Mouse (Mus musculus): ENCODE data around the gene Rapgef4. TPM values are rescaled to one million over a fixed set of nuclear protein-coding genes. Genes with fewer than 3 reads are reported as not detected.

Gene Rapgef4
- polyA plus RNA-seq, 1 experiment: 0.08 TPM

GRCm38 (mm10) chr2:72252510-72253505 lies 271.8 kb downstream of the Rapgef4 start:
- Histone ChIP-seq H3K36me3 (ENCODE audit: control insufficient read depth, insufficient read depth) (no peaks in the 10 kb centered on the region), H3K27me3 (ENCODE audit: control insufficient read depth, insufficient read depth, insufficient read length) (no peaks in the 10 kb centered on the region), H3K79me3 (ENCODE audit: low read depth) (no peaks in the 10 kb centered on the region), H3ac (ENCODE audit: control insufficient read depth, insufficient read length, low read depth) (no peak overlapping the region), H3K79me2 (ENCODE audit: control insufficient read depth, insufficient read depth) (no peaks in the 10 kb centered on the region), H3K4me3 (ENCODE audit: insufficient read depth, poor library complexity, severe bottlenecking) (no peak overlapping the region)
- TF ChIP-seq MYOD1 (IDR thresholded peaks at IDR 0.05; ENCODE audit: control insufficient read depth, insufficient read length, low read depth) (no peak), MAX (IDR thresholded peaks at IDR 0.05) (no peak), CTCF (IDR thresholded peaks at IDR 0.05; ENCODE audit: control insufficient read depth, insufficient read depth, insufficient read length) (no peak)

DNA sequence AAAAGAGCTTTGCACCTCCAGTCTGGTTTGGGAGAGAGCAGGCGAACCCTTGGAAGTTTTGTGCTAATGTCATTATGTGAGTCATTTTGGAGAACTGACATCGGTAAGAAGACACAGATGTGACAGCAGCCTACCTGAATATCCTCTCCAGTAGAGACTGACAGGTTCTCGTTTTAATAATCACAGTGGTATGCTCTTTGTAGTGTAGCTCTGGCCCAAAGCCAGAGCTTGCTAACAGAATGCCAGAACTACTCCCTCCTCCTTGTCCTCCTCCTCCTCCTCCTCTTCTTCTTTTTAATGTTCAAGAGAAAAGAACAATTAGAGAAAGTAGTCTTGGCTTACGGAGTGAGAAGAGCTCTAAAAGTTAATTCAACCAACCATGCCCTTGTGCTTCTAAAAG lies 272.8 kb downstream of the Rapgef4 start:
- no peaks in the 10 kb centered on the region for H3K36me3 ChIP-seq (ENCODE audit: control insufficient read depth, insufficient read depth)
- H3ac ChIP-seq (ENCODE audit: control insufficient read depth, insufficient read length, low read depth): no peak overlapping the region
- TF ChIP-seq MAX (IDR thresholded peaks at IDR 0.05) (no peak), USF1 (IDR thresholded peaks at IDR 0.05; ENCODE audit: low read depth) (no peak), CTCF (IDR thresholded peaks at IDR 0.05; ENCODE audit: control insufficient read depth, insufficient read depth, insufficient read length) (no peak), FOSL1 (IDR thresholded peaks at IDR 0.05; ENCODE audit: insufficient read depth, low read length, poor library complexity, severe bottlenecking) (no peak), CEBPB (IDR thresholded peaks at IDR 0.05; ENCODE audit: low read depth) (no peak), MYOD1 (IDR thresholded peaks at IDR 0.05; ENCODE audit: control insufficient read depth, insufficient read length, low read depth) (no peak), MYOG (IDR thresholded peaks at IDR 0.05; ENCODE audit: control insufficient read depth, extremely low read depth, insufficient read length) (no peak)
- no peaks in the 10 kb centered on the region for H3K27me3 ChIP-seq (ENCODE audit: control insufficient read depth, insufficient read depth, insufficient read length)
- H3K79me3 ChIP-seq (ENCODE audit: low read depth): no peaks in the 10 kb centered on the region
- no peak overlapping the region for H3K4me3 ChIP-seq (ENCODE audit: insufficient read depth, poor library complexity, severe bottlenecking)
- H3K79me2 ChIP-seq (ENCODE audit: control insufficient read depth, insufficient read depth): no peaks in the 10 kb centered on the region

DNA sequence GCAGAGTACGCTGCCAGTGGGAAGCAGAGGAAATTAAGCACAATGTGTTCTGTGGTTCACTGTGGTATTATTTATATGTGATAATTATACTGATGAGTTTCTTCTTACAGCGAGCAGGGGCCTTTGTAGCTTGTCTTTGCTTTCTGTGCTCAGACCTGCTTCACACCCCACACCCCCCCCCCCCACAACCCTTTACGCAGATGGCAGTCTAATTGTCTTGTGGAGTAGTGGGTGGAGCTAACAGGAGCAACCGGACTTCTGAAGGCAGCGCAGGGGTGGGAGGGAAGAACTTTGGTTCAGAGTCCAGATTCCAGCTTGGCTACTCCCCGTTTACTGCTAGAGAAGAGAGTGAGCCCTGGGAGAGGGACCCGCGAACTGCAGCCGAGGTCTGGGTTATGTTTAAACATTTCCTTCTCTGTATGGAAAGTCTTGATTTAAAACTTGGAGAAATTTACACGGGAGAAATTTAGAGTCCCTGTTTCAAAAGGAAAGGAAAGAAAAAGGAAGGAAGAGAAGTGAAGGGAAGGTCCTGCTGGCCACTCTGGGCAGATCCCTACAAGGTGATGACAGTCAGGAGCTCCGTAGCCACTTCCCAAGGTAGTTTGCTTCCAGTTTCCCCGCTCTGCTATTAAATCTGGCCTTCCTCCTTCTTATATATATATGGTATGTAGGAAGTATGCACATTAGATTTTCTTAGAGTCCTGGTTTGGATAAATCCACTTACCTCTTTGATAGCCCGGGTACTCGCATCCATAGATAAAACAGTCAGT lies 274.0 kb downstream of the Rapgef4 start:
- H3K79me2 ChIP-seq (ENCODE audit: control insufficient read depth, insufficient read depth): no peaks in the 10 kb centered on the region
- no peak overlapping the region for H3K4me3 ChIP-seq (ENCODE audit: insufficient read depth, poor library complexity, severe bottlenecking)
- H3K79me3 ChIP-seq (ENCODE audit: low read depth): no peaks in the 10 kb centered on the region
- no peak overlapping the region for H3ac ChIP-seq (ENCODE audit: control insufficient read depth, insufficient read length, low read depth)
- H3K36me3 ChIP-seq (ENCODE audit: control insufficient read depth, insufficient read depth): no peaks in the 10 kb centered on the region
- TF ChIP-seq USF1 (IDR thresholded peaks at IDR 0.05; ENCODE audit: low read depth) (no peak), MAX (IDR thresholded peaks at IDR 0.05) (no peak), FOSL1 (IDR thresholded peaks at IDR 0.05; ENCODE audit: insufficient read depth, low read length, poor library complexity, severe bottlenecking) (no peak), MYOD1 (IDR thresholded peaks at IDR 0.05; ENCODE audit: control insufficient read depth, insufficient read length, low read depth) (no peak), CEBPB (IDR thresholded peaks at IDR 0.05; ENCODE audit: low read depth) (no peak), MYOG (IDR thresholded peaks at IDR 0.05; ENCODE audit: control insufficient read depth, extremely low read depth, insufficient read length) (no peak), CTCF (IDR thresholded peaks at IDR 0.05; ENCODE audit: control insufficient read depth, insufficient read depth, insufficient read length) (no peak)
- no peaks in the 10 kb centered on the region for H3K27me3 ChIP-seq (ENCODE audit: control insufficient read depth, insufficient read depth, insufficient read length)

GRCm38 (mm10) chr2:72260704-72261103 lies 279.7 kb downstream of the Rapgef4 start:
- Histone ChIP-seq H3K4me3 (ENCODE audit: insufficient read depth, poor library complexity, severe bottlenecking) (no peak overlapping the region), H3K79me2 (ENCODE audit: control insufficient read depth, insufficient read depth) (no peaks in the 10 kb centered on the region), H3K27me3 (ENCODE audit: control insufficient read depth, insufficient read depth, insufficient read length) (no peaks in the 10 kb centered on the region), H3K36me3 (ENCODE audit: control insufficient read depth, insufficient read depth) (no peaks in the 10 kb centered on the region), H3K79me3 (ENCODE audit: low read depth) (no peaks in the 10 kb centered on the region), H3ac (ENCODE audit: control insufficient read depth, insufficient read length, low read depth) (no peak overlapping the region)
- TF ChIP-seq MYOD1 (IDR thresholded peaks at IDR 0.05; ENCODE audit: control insufficient read depth, insufficient read length, low read depth) (no peak), FOSL1 (IDR thresholded peaks at IDR 0.05; ENCODE audit: insufficient read depth, low read length, poor library complexity, severe bottlenecking) (no peak), USF1 (IDR thresholded peaks at IDR 0.05; ENCODE audit: low read depth) (no peak), CEBPB (IDR thresholded peaks at IDR 0.05; ENCODE audit: low read depth) (no peak), MAX (IDR thresholded peaks at IDR 0.05) (no peak), CTCF (IDR thresholded peaks at IDR 0.05; ENCODE audit: control insufficient read depth, insufficient read depth, insufficient read length) (no peak), MYOG (IDR thresholded peaks at IDR 0.05; ENCODE audit: control insufficient read depth, extremely low read depth, insufficient read length) (no peak)

DNA sequence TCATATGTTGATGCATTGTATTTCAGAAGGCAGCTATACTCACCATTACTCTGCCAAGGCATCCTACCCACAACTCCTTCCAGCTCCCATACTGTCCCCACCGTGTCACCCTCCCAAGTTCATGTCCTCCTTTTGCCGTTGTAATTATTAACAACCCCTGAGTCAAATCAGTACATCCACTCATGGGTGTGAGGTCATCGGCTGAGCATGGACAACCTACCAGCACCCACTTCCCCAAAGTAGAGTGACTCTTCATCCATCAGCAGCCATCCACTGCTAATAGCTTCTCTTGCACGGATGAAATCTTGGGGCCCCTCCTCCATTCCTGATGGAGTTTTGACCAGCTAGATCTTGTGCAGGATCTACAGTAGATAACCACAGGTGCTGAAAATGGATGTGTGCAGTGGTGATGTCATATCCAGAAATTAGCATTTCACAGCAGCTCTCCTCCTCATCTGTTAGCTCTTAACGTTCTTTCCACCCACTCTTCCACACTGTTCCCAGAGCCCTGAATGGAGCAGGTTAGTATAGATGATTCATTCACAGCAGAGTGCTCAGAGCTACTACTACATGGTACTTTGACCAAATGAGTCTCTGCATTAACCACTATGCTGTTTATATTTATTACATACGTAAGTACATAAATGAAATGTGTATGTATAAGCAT lies 281.9 kb downstream of the Rapgef4 start:
- H3K36me3 ChIP-seq (ENCODE audit: control insufficient read depth, insufficient read depth): no peaks in the 10 kb centered on the region
- TF ChIP-seq CEBPB (IDR thresholded peaks at IDR 0.05; ENCODE audit: low read depth): no peak
- no peak for TF ChIP-seq USF1 (IDR thresholded peaks at IDR 0.05; ENCODE audit: low read depth)
- TF ChIP-seq MAX (IDR thresholded peaks at IDR 0.05): no peak
- TF ChIP-seq FOSL1 (IDR thresholded peaks at IDR 0.05; ENCODE audit: insufficient read depth, low read length, poor library complexity, severe bottlenecking): no peak
- no peak for TF ChIP-seq MYOD1 (IDR thresholded peaks at IDR 0.05; ENCODE audit: control insufficient read depth, insufficient read length, low read depth)
- no peak for TF ChIP-seq CTCF (IDR thresholded peaks at IDR 0.05; ENCODE audit: control insufficient read depth, insufficient read depth, insufficient read length)
- TF ChIP-seq MYOG (IDR thresholded peaks at IDR 0.05; ENCODE audit: control insufficient read depth, extremely low read depth, insufficient read length): no peak
- H3ac ChIP-seq (ENCODE audit: control insufficient read depth, insufficient read length, low read depth): no peak overlapping the region
- H3K4me3 ChIP-seq (ENCODE audit: insufficient read depth, poor library complexity, severe bottlenecking): no peak overlapping the region
- no peaks in the 10 kb centered on the region for H3K27me3 ChIP-seq (ENCODE audit: control insufficient read depth, insufficient read depth, insufficient read length)
- no peaks in the 10 kb centered on the region for H3K79me2 ChIP-seq (ENCODE audit: control insufficient read depth, insufficient read depth)
- H3K79me3 ChIP-seq (ENCODE audit: low read depth): no peaks in the 10 kb centered on the region
